Mouse (Mus musculus) myocyte (in vitro differentiated cells): Measurements from ENCODE around the gene Dlg3. TPM values are rescaled to one million over a fixed set of nuclear protein-coding genes. Genes with fewer than 3 reads are reported as not detected.

Experiments used
- H3K27me3 ChIP-seq: one replicate; pipeline ENCODE4 v1.6.1; 2011; ENCODE audit not compliant: control insufficient read depth, insufficient read depth, insufficient read length
- H3K36me3 ChIP-seq: one replicate; pipeline ENCODE4 v1.6.1; 2011; ENCODE audit not compliant: control insufficient read depth, insufficient read depth
- H3K4me2 ChIP-seq: one replicate; pipeline ENCODE4 v1.6.1; 2011; ENCODE audit warnings: low read depth, control low read depth
- H3K4me3 ChIP-seq: one replicate; pipeline ENCODE4 v1.5.1; 2011; ENCODE audit warnings: mild to moderate bottlenecking, control low read depth, moderate library complexity
- H3K79me2 ChIP-seq: one replicate; pipeline ENCODE4 v1.6.1; 2011; ENCODE audit not compliant: control insufficient read depth, insufficient read depth
- H3ac ChIP-seq: one replicate; pipeline ENCODE4 v1.6.1; 2011; ENCODE audit not compliant: control insufficient read depth, insufficient read length
- CEBPB ChIP-seq: IDR thresholded peaks from 2 replicates; pipeline ENCODE4 v1.6.1; 2011; ENCODE audit warnings: mild to moderate bottlenecking, moderate library complexity; ENCODE audit not compliant: poor library complexity, insufficient read depth, severe bottlenecking
- E2F4 ChIP-seq: IDR thresholded peaks from one replicate; pipeline ENCODE4 v1.6.1; 2011; ENCODE audit warnings: mild to moderate bottlenecking, control low read depth, moderate library complexity; ENCODE audit not compliant: insufficient read depth
- MAX ChIP-seq: IDR thresholded peaks from one replicate; pipeline ENCODE4 v1.6.1; 2011; ENCODE audit warnings: low read depth, mild to moderate bottlenecking, control low read depth
- MYOD1 ChIP-seq, 3 experiments: IDR thresholded peaks; one replicate each; pipeline ENCODE4 v1.6.1; 2011; ENCODE audit warnings: control low read depth in 2 of 3, low read depth in 2 of 3, mild to moderate bottlenecking in 2 of 3, moderate library complexity in 1 of 3; ENCODE audit not compliant: insufficient read length in 2 of 3, control insufficient read depth in 1 of 3
- MYOG ChIP-seq, 3 experiments: IDR thresholded peaks; one replicate each; pipeline ENCODE4 v1.6.1; 2011; ENCODE audit warnings: control low read depth in 2 of 3, low read depth in 2 of 3, mild to moderate bottlenecking in 2 of 3; ENCODE audit not compliant: insufficient read length in 2 of 3, control insufficient read depth in 1 of 3, insufficient read depth in 1 of 3
- POLR2A ChIP-seq: IDR thresholded peaks from one replicate; pipeline ENCODE4 v1.6.1; 2011; ENCODE audit warnings: low read depth, mild to moderate bottlenecking, control low read depth, moderate library complexity; ENCODE audit not compliant: insufficient read length
- POLR2AphosphoS2 ChIP-seq: IDR thresholded peaks from one replicate; pipeline ENCODE4 v1.6.1; 2011; ENCODE audit warnings: low read depth, control low read depth; ENCODE audit not compliant: insufficient read length
- REST ChIP-seq: IDR thresholded peaks from one replicate; pipeline ENCODE4 v1.6.1; 2011; ENCODE audit warnings: mild to moderate bottlenecking, control low read depth, moderate library complexity; ENCODE audit not compliant: insufficient read depth, insufficient read length
- SRF ChIP-seq: IDR thresholded peaks from one replicate; pipeline ENCODE4 v1.6.1; 2011; ENCODE audit warnings: low read depth; ENCODE audit not compliant: control insufficient read depth, insufficient read length
- TCF12 ChIP-seq: IDR thresholded peaks from one replicate; pipeline ENCODE4 v1.6.1; 2011; ENCODE audit warnings: mild to moderate bottlenecking, control low read depth; ENCODE audit not compliant: poor library complexity, insufficient read depth, severe bottlenecking
- TCF3 ChIP-seq: IDR thresholded peaks from one replicate; pipeline ENCODE4 v1.6.1; 2011; ENCODE audit warnings: low read depth, control low read depth; ENCODE audit not compliant: insufficient read length
- USF1 ChIP-seq: IDR thresholded peaks from one replicate; pipeline ENCODE4 v1.6.1; 2011; ENCODE audit warnings: low read depth, mild to moderate bottlenecking, control low read depth, moderate library complexity
- polyA plus RNA-seq: library from polyadenylated mRNA; unstranded; fragments of >200 nt; fragmentation: generic; extraction: Trizol; gene quantifications from one replicate; pipeline ENCODE4 v1.2.1, GENCODE M21; 2012; ENCODE audit warnings: missing spikeins

Dlg3 gene
- polyA plus RNA-seq, 1 experiment = 3.8 TPM

GRCm38 (mm10) chrX:100797370-100797769 is 29.8 kb downstream of the Dlg3 start:
- H3K4me3 ChIP-seq = no peak overlapping the region
- H3K79me2 ChIP-seq = no peaks in the 10 kb centered on the region
- H3K27me3 ChIP-seq = no peaks in the 10 kb centered on the region
- TF ChIP-seq MAX = no peak
- TF ChIP-seq TCF3 = no peak
- no peak for TF ChIP-seq POLR2A
- TF ChIP-seq USF1 = no peak
- no peak for TF ChIP-seq E2F4
- no peak for TF ChIP-seq MYOG (IDR thresholded peaks at IDR 0.05; ENCODE audit: control insufficient read depth in 1 of 3, insufficient read depth in 1 of 3, insufficient read length in 2 of 3, low read depth in 2 of 3)
- no peak for TF ChIP-seq REST
- TF ChIP-seq POLR2AphosphoS2 = no peak
- TF ChIP-seq CEBPB = no peak
- H3K4me2 ChIP-seq = no peak overlapping the region
- H3K36me3 ChIP-seq = no peaks in the 10 kb centered on the region
- H3ac ChIP-seq = no peak overlapping the region

- TF ChIP-seq REST (no peak), MYOG (IDR thresholded peaks at IDR 0.05; ENCODE audit: control insufficient read depth in 1 of 3, insufficient read depth in 1 of 3, insufficient read length in 2 of 3, low read depth in 2 of 3) (no peak), POLR2AphosphoS2 (no peak), TCF3 (no peak), CEBPB (no peak), USF1 (no peak), MAX (no peak), TCF12 (no peak)
- Histone ChIP-seq H3K4me3 (no peak overlapping the region), H3K4me2 (no peak overlapping the region), H3K27me3 (no peaks in the 10 kb centered on the region), H3K36me3 (no peaks in the 10 kb centered on the region), H3ac (no peak overlapping the region), H3K79me2 (no peaks in the 10 kb centered on the region)
These were observed 30.5 kb downstream of the Dlg3 start for GRCm38 (mm10) chrX:100797851-100798527.

GRCm38 (mm10) chrX:100800643-100801042 is 33.1 kb downstream of the Dlg3 start:
- H3K4me3 ChIP-seq = no peak overlapping the region
- TF ChIP-seq USF1 = no peak
- no peak for TF ChIP-seq MYOG (IDR thresholded peaks at IDR 0.05; ENCODE audit: control insufficient read depth in 1 of 3, insufficient read depth in 1 of 3, insufficient read length in 2 of 3, low read depth in 2 of 3)
- no peak for TF ChIP-seq POLR2AphosphoS2
- TF ChIP-seq POLR2A = no peak
- no peak for TF ChIP-seq MAX

GRCm38 (mm10) chrX:100802034-100802433 is 34.5 kb downstream of the Dlg3 start:
- Histone ChIP-seq H3K27me3 (no peaks in the 10 kb centered on the region), H3ac (no peak overlapping the region), H3K4me3 (no peak overlapping the region), H3K79me2 (no peaks in the 10 kb centered on the region), H3K4me2 (no peak overlapping the region), H3K36me3 (no peaks in the 10 kb centered on the region)
- no peak for TF ChIP-seq REST
- TF ChIP-seq TCF12 = no peak
- no peak for TF ChIP-seq MYOG (IDR thresholded peaks at IDR 0.05; ENCODE audit: control insufficient read depth in 1 of 3, insufficient read depth in 1 of 3, insufficient read length in 2 of 3, low read depth in 2 of 3)
- no peak for TF ChIP-seq TCF3
- TF ChIP-seq CEBPB = no peak
- TF ChIP-seq MAX = no peak
- no peak for TF ChIP-seq USF1
- TF ChIP-seq E2F4 = no peak
- TF ChIP-seq SRF = no peak
- no peak for TF ChIP-seq POLR2A
- no peak for TF ChIP-seq MYOD1 (IDR thresholded peaks at IDR 0.05; ENCODE audit: control insufficient read depth in 1 of 3, insufficient read length in 2 of 3, low read depth in 2 of 3)
- no peak for TF ChIP-seq POLR2AphosphoS2

More at GRCm38 (mm10) chrX:100800643-100801042, 33.1 kb downstream of the Dlg3 start:
- no peaks in the 10 kb centered on the region for H3K27me3 ChIP-seq
- H3K4me2 ChIP-seq = no peak overlapping the region
- no peaks in the 10 kb centered on the region for H3K79me2 ChIP-seq
- H3ac ChIP-seq = no peak overlapping the region
- no peaks in the 10 kb centered on the region for H3K36me3 ChIP-seq

- Histone ChIP-seq H3K4me3 (no peak overlapping the region), H3K4me2 (no peak overlapping the region), H3K36me3 (no peaks in the 10 kb centered on the region), H3K79me2 (no peaks in the 10 kb centered on the region), H3ac (no peak overlapping the region), H3K27me3 (no peaks in the 10 kb centered on the region)
- TF ChIP-seq USF1 (no peak), TCF3 (no peak), POLR2AphosphoS2 (no peak), E2F4 (no peak), REST (no peak), MAX (no peak), CEBPB (no peak), POLR2A (no peak), MYOG (IDR thresholded peaks at IDR 0.05; ENCODE audit: control insufficient read depth in 1 of 3, insufficient read depth in 1 of 3, insufficient read length in 2 of 3, low read depth in 2 of 3) (no peak), SRF (no peak), TCF12 (no peak)
These were observed 43.6 kb downstream of the Dlg3 start for GRCm38 (mm10) chrX:100811129-100811528.
